In the genomic region with DNA sequence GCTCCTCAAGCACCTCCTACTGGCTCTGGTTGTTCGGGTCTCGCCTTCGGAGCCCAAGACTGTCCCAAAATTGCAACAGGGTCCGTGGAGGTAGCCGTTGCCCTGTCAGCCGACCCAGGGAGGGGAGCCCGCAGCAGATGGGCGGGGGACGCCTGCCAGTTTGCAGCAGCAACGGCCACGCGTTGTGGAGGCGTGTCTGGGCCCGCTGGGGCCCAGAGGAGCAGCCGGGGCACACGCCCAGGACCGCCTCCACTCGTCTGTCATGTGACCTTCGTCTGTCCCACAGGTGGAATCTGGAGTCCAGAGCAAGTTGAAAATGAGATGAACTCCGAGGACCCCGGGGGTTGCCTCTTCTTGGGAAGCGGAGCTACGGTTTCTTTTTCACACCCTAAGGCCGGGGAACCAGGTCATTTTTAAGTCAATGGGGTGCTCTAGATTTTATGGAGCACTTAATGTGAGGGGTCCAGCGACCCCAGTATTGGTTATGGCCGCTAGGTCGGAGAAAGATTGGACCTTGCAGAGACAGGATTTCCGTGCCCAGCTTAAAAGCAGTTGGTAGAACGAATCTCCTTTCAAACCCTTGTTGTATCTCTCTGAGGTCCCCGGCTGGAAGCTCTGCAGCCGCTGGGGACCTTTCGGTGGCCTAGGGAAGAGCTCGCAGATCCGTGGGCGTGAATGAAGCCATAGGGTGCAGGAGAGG, we compare ENCODE assay signal across 8 mouse cellular contexts. TPM values are rescaled to one million over a fixed set of nuclear protein-coding genes. Genes with fewer than 3 reads are reported as not detected.
DNase-seq lines count a peak whose midpoint lies in the region; ATAC-seq and TF ChIP-seq lines count a peak whose summit lies in the region.

A gene (plus strand): TSS at position 283 of the 700 bp plus-strand sequence.

- peak within 1 kb of the TSS; percentile 40 for H3K4me3 ChIP-seq in heart, embryonic 12.5 days
- H3K4me3 ChIP-seq in embryonic facial prominence, embryonic 13.5 days: peak within 1 kb of the TSS; percentile 31
- H3K4me3 ChIP-seq in kidney, postnatal 0 days (replicated peaks; ENCODE audit: low read depth, low read length): peak within 1 kb of the TSS; percentile 20; the same call in 1 of the 2 replicates
- peak within 1 kb of the TSS; percentile 12; the same call in 1 of the 2 replicates for H3K4me3 ChIP-seq in midbrain, embryonic 15.5 days

- TF ChIP-seq CTCF in kidney, postnatal 0 days (IDR thresholded peaks at IDR 0.05; ENCODE audit: low read depth): no peak

- H3K4me2 ChIP-seq in heart, embryonic 12.5 days: peak within 1 kb of the TSS; percentile 64
- H3K4me2 ChIP-seq in embryonic facial prominence, embryonic 13.5 days: peak within 1 kb of the TSS; percentile 54
- peak within 1 kb of the TSS; percentile 46 for H3K4me2 ChIP-seq in kidney, postnatal 0 days (ENCODE audit: low read length)
- H3K4me2 ChIP-seq in midbrain, embryonic 15.5 days: peak within 1 kb of the TSS; percentile 22

- no peak for ATAC-seq in heart, embryonic 12.5 days (ENCODE audit: insufficient number of reproducible peaks, low FRiP score)
- ATAC-seq in embryonic facial prominence, embryonic 13.5 days (ENCODE audit: insufficient number of reproducible peaks, insufficient read depth, low FRiP score, low TSS enrichment, low read depth): no peak
- no peak for ATAC-seq in kidney, postnatal 0 days (replicated peaks; ENCODE audit: low FRiP score, low read depth)
- no peak for ATAC-seq in midbrain, embryonic 15.5 days (replicated peaks)

- no peak for DNase-seq in heart, adult 18-20 months
- DNase-seq in kidney, postnatal 0 days (ENCODE audit: low spot score): no peak
- no peak for DNase-seq in embryo, embryonic 11 days
- no peak for DNase-seq in c-Kit-positive CD71-positive TER-119-positive erythroid progenitor cells, embryonic 14.5 days (ENCODE audit: low spot score)
- DNase-seq in embryo, embryonic 10.5 days (ENCODE audit: low spot score): no peak

- H3K4me1 ChIP-seq in heart, embryonic 12.5 days (replicated peaks): peaks cover 24% of the 10 kb centered on the region
- peaks cover 19% of the 10 kb centered on the region for H3K4me1 ChIP-seq in embryonic facial prominence, embryonic 13.5 days
- H3K4me1 ChIP-seq in kidney, postnatal 0 days (replicated peaks; ENCODE audit: insufficient read depth, low read length): peaks cover 14% of the 10 kb centered on the region
- H3K4me1 ChIP-seq in midbrain, embryonic 15.5 days: peaks cover 20% of the 10 kb centered on the region

- no peaks in the 10 kb centered on the region for H3K36me3 ChIP-seq in heart, embryonic 12.5 days
- no peaks in the 10 kb centered on the region for H3K36me3 ChIP-seq in embryonic facial prominence, embryonic 13.5 days
- H3K36me3 ChIP-seq in kidney, postnatal 0 days (ENCODE audit: insufficient read depth, low read length): no peaks in the 10 kb centered on the region
- H3K36me3 ChIP-seq in midbrain, embryonic 15.5 days (replicated peaks): no peaks in the 10 kb centered on the region

- H3K9ac ChIP-seq in heart, embryonic 12.5 days: no peak within 1 kb of the TSS
- no peak within 1 kb of the TSS for H3K9ac ChIP-seq in embryonic facial prominence, embryonic 13.5 days
- H3K9ac ChIP-seq in kidney, postnatal 0 days (ENCODE audit: low read depth, low read length): peak within 1 kb of the TSS; percentile 42; the same call in 1 of the 2 replicates
- H3K9ac ChIP-seq in midbrain, embryonic 15.5 days: no peak within 1 kb of the TSS

- 5% methylated on average over 35 of the region's 35 CpGs for WGBS in heart, embryonic 12.5 days
- WGBS in embryonic facial prominence, embryonic 13.5 days: 4% methylated on average over 35 of the region's 35 CpGs
- WGBS in kidney, postnatal 0 days: 2% methylated on average over 35 of the region's 35 CpGs
- 2% methylated on average over 35 of the region's 35 CpGs for WGBS in midbrain, embryonic 15.5 days

- peaks cover 78% of the 10 kb centered on the region for H3K27me3 ChIP-seq in heart, embryonic 12.5 days (replicated peaks)
- H3K27me3 ChIP-seq in embryonic facial prominence, embryonic 13.5 days: peaks cover 88% of the 10 kb centered on the region
- peaks cover 43% of the 10 kb centered on the region for H3K27me3 ChIP-seq in kidney, postnatal 0 days (ENCODE audit: insufficient read depth, low read length)
- H3K27me3 ChIP-seq in midbrain, embryonic 15.5 days (replicated peaks): peaks cover 78% of the 10 kb centered on the region

- no peak within 1 kb of the TSS for H3K27ac ChIP-seq in heart, embryonic 12.5 days (ENCODE audit: poor library complexity, severe bottlenecking)
- no peak within 1 kb of the TSS for H3K27ac ChIP-seq in embryonic facial prominence, embryonic 13.5 days
- no peak within 1 kb of the TSS for H3K27ac ChIP-seq in kidney, postnatal 0 days
- H3K27ac ChIP-seq in midbrain, embryonic 15.5 days: no peak within 1 kb of the TSS

- no peaks in the 10 kb centered on the region for H3K9me3 ChIP-seq in heart, embryonic 12.5 days (replicated peaks)
- H3K9me3 ChIP-seq in embryonic facial prominence, embryonic 13.5 days: no peaks in the 10 kb centered on the region
- no peaks in the 10 kb centered on the region for H3K9me3 ChIP-seq in kidney, postnatal 0 days (replicated peaks; ENCODE audit: low read length)
- H3K9me3 ChIP-seq in midbrain, embryonic 15.5 days: no peaks in the 10 kb centered on the region

RNA-seq across cellular contexts. Expression of the gene that starts here (rescaled TPM):
- polyA plus RNA-seq in heart, embryonic 12.5 days (2016; fragmentation: Nextera tagmentation; extraction: Ambion mirVana): not detected in 2 replicates
- total RNA-seq in heart, adult 18-20 months (2021): not detected
- polyA plus RNA-seq in embryonic facial prominence, embryonic 13.5 days (2015; fragmentation: Nextera tagmentation; extraction: Ambion mirVana): 0.10 TPM in 1 of 2 replicates, not detected in the other
- 0.41 and 0.78 TPM in 2 replicates for polyA plus RNA-seq in kidney, postnatal 0 days (2015; fragmentation: Nextera tagmentation; extraction: Ambion mirVana)
- polyA plus RNA-seq in midbrain, embryonic 15.5 days (2015; fragmentation: Nextera tagmentation; extraction: Ambion mirVana): not detected in 2 replicates
